Mouse (Mus musculus) G1E (cell line): ENCODE measurements at regions not wholly inside any gene's neighbourhood (a gene's known extent, or its start where the extent isn't known, plus 50 kb on each side); places are given as distances from the start of the nearest gene placed in this dataset.

Source experiments
- CTCF ChIP-seq: IDR thresholded peaks from 2 replicates; pipeline ENCODE4 v1.5.1; 2012; ENCODE audit warnings: low read depth, low read length, inconsistent platforms, mixed read lengths
- GATA1 ChIP-seq: IDR thresholded peaks from 2 replicates; pipeline ENCODE4 v1.6.1; 2012; ENCODE audit warnings: borderline replicate concordance, low read length, inconsistent platforms, mixed read lengths
- POLR2AphosphoS5 ChIP-seq: IDR thresholded peaks from 2 replicates; pipeline ENCODE4 v1.6.1; 2012; ENCODE audit warnings: low read depth, low read length, inconsistent platforms; ENCODE audit not compliant: insufficient replicate concordance

GRCm38 (mm10) chr16:54279275-54279674 lies 1018.5 kb downstream of the Zpld1 start:
- no peak for TF ChIP-seq GATA1
- TF ChIP-seq POLR2AphosphoS5 = no peak
- TF ChIP-seq CTCF = no peak
